ENCODE assay signal across 10 mouse cellular contexts in the genomic region with DNA sequence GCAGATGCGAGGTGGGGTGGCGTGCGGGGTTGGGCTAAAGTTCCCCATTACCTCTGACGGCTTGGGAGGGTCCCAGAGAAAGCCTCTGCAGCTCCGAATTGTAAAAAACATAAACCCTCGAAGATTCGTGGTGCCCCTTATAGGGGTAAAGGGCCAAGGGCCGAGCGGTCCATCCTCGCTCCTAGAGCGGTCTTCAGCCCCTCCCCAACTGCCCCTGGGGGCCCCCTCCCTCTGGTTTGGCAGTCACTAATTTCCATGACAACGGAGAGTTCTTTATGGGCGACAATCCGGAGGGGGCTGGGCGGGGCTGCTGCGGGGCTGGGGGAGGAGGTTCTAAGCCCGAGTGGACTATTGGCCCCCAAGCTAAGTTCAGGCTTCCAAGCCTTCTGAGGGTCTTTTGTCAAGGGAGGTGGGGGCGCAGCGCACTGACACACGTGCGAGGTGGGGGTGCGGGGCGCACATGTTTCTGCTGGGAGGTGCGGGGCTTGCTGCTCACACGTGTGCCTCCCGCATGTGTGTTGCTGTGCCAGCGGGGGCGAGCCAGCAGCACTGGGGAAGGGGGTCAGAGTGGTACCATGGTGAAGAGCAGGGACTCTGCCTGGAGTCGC. TPM values are rescaled to one million over a fixed set of nuclear protein-coding genes. Genes with fewer than 3 reads are reported as not detected.
DNase-seq lines count a peak whose midpoint lies in the region; ATAC-seq and TF ChIP-seq lines count a peak whose summit lies in the region.
"Had no signal": no experiment of that assay in that cellular context is flagged by ENCODE, and none has a peak within 500 bp of the region (broad histone marks: within the 10 kb centered on the region; RNA-seq: fewer than 3 reads in every experiment).

No protein-coding gene starts in this region.

- no peak overlapping the region for H3K27ac ChIP-seq in heart, embryonic 13.5 days (replicated peaks)
- H3K27ac ChIP-seq in hindbrain, embryonic 10.5 days, result peak overlapping the region; percentile 87
- no peak overlapping the region for H3K27ac ChIP-seq in liver, embryonic 12.5 days

- peak overlapping the region; percentile 77 for H3K9ac ChIP-seq in heart, embryonic 13.5 days
- H3K9ac ChIP-seq in liver, embryonic 12.5 days, result peak overlapping the region; percentile 48; the same call in 1 of the 2 replicates

- no peak for TF ChIP-seq POLR2A in brain, embryonic 14.5 days (IDR thresholded peaks at IDR 0.05; ENCODE audit: borderline replicate concordance, extremely low read depth, insufficient read depth, insufficient read length, poor library complexity, severe bottlenecking)

- no peak for TF ChIP-seq CTCF in brain, embryonic 14.5 days (IDR thresholded peaks at IDR 0.05; ENCODE audit: borderline replicate concordance, extremely low read depth, insufficient read depth, insufficient read length)

- H3K27me3 ChIP-seq in heart, embryonic 13.5 days (replicated peaks), result peaks cover 83% of the 10 kb centered on the region
- H3K27me3 ChIP-seq in hindbrain, embryonic 10.5 days (ENCODE audit: insufficient read depth, poor library complexity, severe bottlenecking), result peaks cover 52% of the 10 kb centered on the region
- H3K27me3 ChIP-seq in liver, embryonic 12.5 days (replicated peaks), result peaks cover 97% of the 10 kb centered on the region

- H3K9me3 ChIP-seq in heart, embryonic 13.5 days, result no peaks in the 10 kb centered on the region
- no peaks in the 10 kb centered on the region for H3K9me3 ChIP-seq in hindbrain, embryonic 10.5 days
- H3K9me3 ChIP-seq in liver, embryonic 12.5 days (replicated peaks), result no peaks in the 10 kb centered on the region

- 2% methylated on average over 29 of the region's 29 CpGs for WGBS in heart, embryonic 13.5 days
- under 1% methylated on average over 29 of the region's 29 CpGs for WGBS in hindbrain, embryonic 10.5 days
- WGBS in liver, embryonic 12.5 days (ENCODE audit: insufficient replicate concordance), result 10% methylated on average over 29 of the region's 29 CpGs

- peak overlapping the region; percentile 93 for H3K4me2 ChIP-seq in heart, embryonic 13.5 days
- H3K4me2 ChIP-seq in liver, embryonic 12.5 days, result peak overlapping the region; percentile 68

- ATAC-seq in heart, embryonic 13.5 days (ENCODE audit: extremely low read depth, insufficient number of reproducible peaks, low FRiP score, low TSS enrichment), result no peak
- no peak for ATAC-seq in liver, embryonic 12.5 days
- no peak for ATAC-seq in monocyte, adult 5-6 weeks (replicated peaks; ENCODE audit: insufficient number of reproducible peaks, low FRiP score, low TSS enrichment, poor library complexity, severe bottlenecking)

- peaks cover 13% of the 10 kb centered on the region for H3K4me1 ChIP-seq in heart, embryonic 13.5 days
- peaks cover 39% of the 10 kb centered on the region for H3K4me1 ChIP-seq in hindbrain, embryonic 10.5 days (replicated peaks)
- H3K4me1 ChIP-seq in liver, embryonic 12.5 days, result peaks cover 10% of the 10 kb centered on the region

- DNase-seq in heart, postnatal 4 days, result no peak
- peak; percentile 44 for DNase-seq in brain, embryonic 14.5 days (ENCODE audit: low read depth)
- peak; percentile 47 for DNase-seq in hindbrain, embryonic 10.5 days (ENCODE audit: low spot score)
- DNase-seq in right cerebral cortex, postnatal 25 days, result peak; percentile 71
- no peak for DNase-seq in kidney, adult 8-10 months

- H3K4me3 ChIP-seq in heart, embryonic 13.5 days, result peak overlapping the region; percentile 58
- H3K4me3 ChIP-seq in hindbrain, embryonic 10.5 days, result peak overlapping the region; percentile 69
- peak overlapping the region; percentile 40 for H3K4me3 ChIP-seq in liver, embryonic 12.5 days

- no peaks in the 10 kb centered on the region for H3K36me3 ChIP-seq in heart, embryonic 13.5 days
- no peaks in the 10 kb centered on the region for H3K36me3 ChIP-seq in hindbrain, embryonic 10.5 days
- no peaks in the 10 kb centered on the region for H3K36me3 ChIP-seq in liver, embryonic 12.5 days

RNA-seq across cellular contexts. Expression of a gene that starts 0.8 kb away (rescaled TPM):
- polyA plus RNA-seq in heart, embryonic 13.5 days (2015; fragmentation: Nextera tagmentation; extraction: Ambion mirVana), result 0.63 and 1.0 TPM in 2 replicates
- total RNA-seq in heart, postnatal 4 days (2021), result not detected
- polyA plus RNA-seq in brain, embryonic 14.5 days (2012; rRNA removed), result 40.3 and 70.1 TPM in 2 replicates
- 13.0 and 13.1 TPM in 2 replicates for polyA plus RNA-seq in hindbrain, embryonic 10.5 days (2016; fragmentation: Nextera tagmentation; extraction: Ambion mirVana)
- polyA plus RNA-seq in liver, embryonic 12.5 days (2016; fragmentation: Nextera tagmentation; extraction: Ambion mirVana), result 0.53 and 0.54 TPM in 2 replicates
- not detected in 3 replicates for total RNA-seq in monocyte, adult 5-6 weeks (2017)

RNA-seq across cellular contexts. Expression of a gene that starts 8.1 kb away (rescaled TPM):
- not detected in 2 replicates for polyA plus RNA-seq in heart, embryonic 13.5 days (2015; fragmentation: Nextera tagmentation; extraction: Ambion mirVana)
- not detected for total RNA-seq in heart, postnatal 4 days (2021)
- not detected in 2 replicates for polyA plus RNA-seq in brain, embryonic 14.5 days (2012; rRNA removed)
- polyA plus RNA-seq in hindbrain, embryonic 10.5 days (2016; fragmentation: Nextera tagmentation; extraction: Ambion mirVana), result not detected in 2 replicates
- polyA plus RNA-seq in liver, embryonic 12.5 days (2016; fragmentation: Nextera tagmentation; extraction: Ambion mirVana), result not detected in 2 replicates
- 0.19 TPM in 1 of 3 replicates, not detected in the others for total RNA-seq in monocyte, adult 5-6 weeks (2017)
- total RNA-seq: MEL had no signal
- polyA plus RNA-seq: large intestine, adult 2 months had no signal

RNA-seq across cellular contexts. Expression of a gene that starts 13.6 kb away (rescaled TPM):
- 11.9 and 12.4 TPM in 2 replicates for polyA plus RNA-seq in heart, embryonic 13.5 days (2015; fragmentation: Nextera tagmentation; extraction: Ambion mirVana)
- total RNA-seq in heart, postnatal 4 days (2021), result 10 to 100 TPM in 1 of 2 experiments, 1 to 10 TPM in 1; 7.4 to 10.5 TPM
- 6.9 and 7.8 TPM in 2 replicates for polyA plus RNA-seq in brain, embryonic 14.5 days (2012; rRNA removed)
- 24.3 and 35.3 TPM in 2 replicates for polyA plus RNA-seq in hindbrain, embryonic 10.5 days (2016; fragmentation: Nextera tagmentation; extraction: Ambion mirVana)
- 20.9 and 22.2 TPM in 2 replicates for polyA plus RNA-seq in liver, embryonic 12.5 days (2016; fragmentation: Nextera tagmentation; extraction: Ambion mirVana)
- total RNA-seq in monocyte, adult 5-6 weeks (2017), result 1.5 to 1.8 TPM (median 1.6 TPM) in 3 replicates

RNA-seq across cellular contexts. Expression of a gene that starts 29.6 kb away (rescaled TPM):
- polyA plus RNA-seq in heart, embryonic 13.5 days (2015; fragmentation: Nextera tagmentation; extraction: Ambion mirVana), result 2.7 and 4.1 TPM in 2 replicates
- total RNA-seq in heart, postnatal 4 days (2021), result 1 to 10 TPM; 2.9 to 3.1 TPM
- 4.2 and 6.5 TPM in 2 replicates for polyA plus RNA-seq in brain, embryonic 14.5 days (2012; rRNA removed)
- 0.67 and 0.80 TPM in 2 replicates for polyA plus RNA-seq in hindbrain, embryonic 10.5 days (2016; fragmentation: Nextera tagmentation; extraction: Ambion mirVana)
- 0.57 and 0.92 TPM in 2 replicates for polyA plus RNA-seq in liver, embryonic 12.5 days (2016; fragmentation: Nextera tagmentation; extraction: Ambion mirVana)
- total RNA-seq in monocyte, adult 5-6 weeks (2017), result 0.29 to 3.2 TPM (median 1.6 TPM) in 3 replicates

RNA-seq across cellular contexts. Expression of a gene that starts 39.0 kb away (rescaled TPM):
- polyA plus RNA-seq in heart, embryonic 13.5 days (2015; fragmentation: Nextera tagmentation; extraction: Ambion mirVana), result 31.7 and 35.0 TPM in 2 replicates
- total RNA-seq in heart, postnatal 4 days (2021), result 10 to 100 TPM; 13.6 to 13.9 TPM
- 4.3 and 5.8 TPM in 2 replicates for polyA plus RNA-seq in brain, embryonic 14.5 days (2012; rRNA removed)
- polyA plus RNA-seq in hindbrain, embryonic 10.5 days (2016; fragmentation: Nextera tagmentation; extraction: Ambion mirVana), result 8.5 and 9.6 TPM in 2 replicates
- polyA plus RNA-seq in liver, embryonic 12.5 days (2016; fragmentation: Nextera tagmentation; extraction: Ambion mirVana), result 63.1 and 63.7 TPM in 2 replicates
- 40.1 to 97.0 TPM (median 50.1 TPM) in 3 replicates for total RNA-seq in monocyte, adult 5-6 weeks (2017)

Comparison
In these comparisons a context has a peak if more than half of its experiments do, and no peak if none do; other contexts are left out.
1. DNase-seq: peak in brain, embryonic 14.5 days (single experiment), hindbrain, embryonic 10.5 days (single experiment) and right cerebral cortex, postnatal 25 days (single experiment); none in heart, postnatal 4 days (single experiment) and kidney, adult 8-10 months (0 of 2).
2. Peak in every context shown above with its lines, with median percentiles within 50 percentile points of each other: H3K4me3 ChIP-seq.